Mouse (Mus musculus) hindbrain, embryonic 13.5 days (tissue): ENCODE data around the gene Asap3. TPM values are rescaled to one million over a fixed set of nuclear protein-coding genes. Genes with fewer than 3 reads are reported as not detected.
A peak's percentile ranks its signal among the peaks of the same experiment; 100 is the strongest.

Experiments used
- ATAC-seq: fragments of 200-750 bp; cut with Nextera tagmentation; 2 replicates; pipeline ENCODE4 v1.8.0; 2017; ENCODE audit warnings: moderate TSS enrichment; ENCODE audit not compliant: low FRiP score
- H3K27ac ChIP-seq: fragments of 300-500 bp; sonication (generic); 2 replicates; pipeline ENCODE4 v1.5.1; 2015; ENCODE audit warnings: inconsistent platforms, mild to moderate bottlenecking, moderate library complexity
- H3K27me3 ChIP-seq: fragments of 300-500 bp; sonication (generic); 2 replicates; pipeline ENCODE4 v1.6.1; 2015; ENCODE audit warnings: mild to moderate bottlenecking, inconsistent platforms
- H3K36me3 ChIP-seq: fragments of 300-500 bp; sonication (generic); 2 replicates; pipeline ENCODE4 v1.6.1; 2015; ENCODE audit warnings: mild to moderate bottlenecking, inconsistent platforms
- H3K4me1 ChIP-seq: fragments of 300-500 bp; sonication (generic); replicated peaks from 2 replicates; pipeline ENCODE4 v1.6.1; 2015; ENCODE audit warnings: inconsistent platforms
- H3K4me2 ChIP-seq: fragments of 300-500 bp; sonication (generic); 2 replicates; pipeline ENCODE4 v1.6.1; 2015; ENCODE audit warnings: inconsistent platforms, mild to moderate bottlenecking, moderate library complexity
- H3K4me3 ChIP-seq: fragments of 300-500 bp; sonication (generic); 2 replicates; pipeline ENCODE4 v1.5.1; 2015; ENCODE audit warnings: mild to moderate bottlenecking, inconsistent platforms
- H3K9ac ChIP-seq: fragments of 300-500 bp; sonication (generic); 2 replicates; pipeline ENCODE4 v1.6.1; 2015; ENCODE audit warnings: mild to moderate bottlenecking, inconsistent platforms
- H3K9me3 ChIP-seq: fragments of 300-500 bp; sonication (generic); 2 replicates; pipeline ENCODE4 v1.6.1; 2016; ENCODE audit warnings: inconsistent platforms
- WGBS: fragments of 180-500 bp; shearing (Covaris S2); methylation state at CpG from one replicate; pipeline ENCODE4 v1.1.7; 2015; 5-methylcytosine and 5-hydroxymethylcytosine counted together
- polyA plus RNA-seq: library from polyadenylated mRNA; unstranded; fragments of >200 nt; fragmentation: Nextera tagmentation; extraction: Ambion mirVana; gene quantifications from 2 replicates; pipeline ENCODE4 v1.2.1, GENCODE M21; 2015

The Asap3 gene
- polyA plus RNA-seq, 1 experiment from 2014 or later, result 5.8 TPM

- Histone ChIP-seq H3K4me3 (no peak overlapping the region), H3K4me2 (no peak overlapping the region), H3K9ac (no peak overlapping the region), H3K9me3 (no peaks in the 10 kb centered on the region), H3K4me1 (peaks cover 24% of the 10 kb centered on the region), H3K27me3 (peaks cover 12% of the 10 kb centered on the region; the same call in 1 of the 2 replicates), H3K36me3 (no peaks in the 10 kb centered on the region), H3K27ac (no peak overlapping the region)
- WGBS, result 82% methylated on average over 9 of the region's 9 CpGs
- ATAC-seq, result no peak
These were observed 4.8 kb downstream of the Asap3 start for GRCm38 (mm10) chr4:136210931-136211330.

GRCm38 (mm10) chr4:136213629-136214028 lies 7.5 kb downstream of the Asap3 start:
- ATAC-seq, result no peak
- 81% methylated on average over 7 of the region's 7 CpGs for WGBS
- H3K4me1 ChIP-seq, result peaks cover 22% of the 10 kb centered on the region
- no peak overlapping the region for H3K4me2 ChIP-seq
- H3K27me3 ChIP-seq, result peaks cover 3% of the 10 kb centered on the region; the same call in 1 of the 2 replicates
- H3K9ac ChIP-seq, result no peak overlapping the region
- H3K36me3 ChIP-seq, result no peaks in the 10 kb centered on the region
- no peaks in the 10 kb centered on the region for H3K9me3 ChIP-seq
- H3K27ac ChIP-seq, result peak overlapping the region; percentile 35; the same call in 1 of the 2 replicates
- no peak overlapping the region for H3K4me3 ChIP-seq

- no peak overlapping the region for H3K27ac ChIP-seq
- no peaks in the 10 kb centered on the region for H3K9me3 ChIP-seq
- peaks cover 31% of the 10 kb centered on the region for H3K4me1 ChIP-seq
- ATAC-seq, result no peak
- H3K4me3 ChIP-seq, result no peak overlapping the region
- H3K9ac ChIP-seq, result no peak overlapping the region
- H3K27me3 ChIP-seq, result peaks cover 6% of the 10 kb centered on the region
- WGBS, result 89% methylated on average over 8 of the region's 8 CpGs
- H3K36me3 ChIP-seq, result no peaks in the 10 kb centered on the region
- H3K4me2 ChIP-seq, result no peak overlapping the region
These were observed 8.7 kb downstream of the Asap3 start for GRCm38 (mm10) chr4:136214828-136215227.

- no peak for ATAC-seq
- H3K9ac ChIP-seq, result no peak overlapping the region
- H3K4me1 ChIP-seq, result peaks cover 38% of the 10 kb centered on the region
- WGBS, result 89% methylated on average over 8 of the region's 8 CpGs
- H3K9me3 ChIP-seq, result no peaks in the 10 kb centered on the region
- H3K4me2 ChIP-seq, result no peak overlapping the region
- H3K4me3 ChIP-seq, result no peak overlapping the region
- no peaks in the 10 kb centered on the region for H3K36me3 ChIP-seq
- H3K27ac ChIP-seq, result no peak overlapping the region
- peaks cover 13% of the 10 kb centered on the region for H3K27me3 ChIP-seq
These were observed 9.4 kb downstream of the Asap3 start for GRCm38 (mm10) chr4:136215576-136215975.

- H3K27ac ChIP-seq, result no peak overlapping the region
- H3K36me3 ChIP-seq, result no peaks in the 10 kb centered on the region
- H3K9ac ChIP-seq, result no peak overlapping the region; the same call in 1 of the 2 replicates
- no peak overlapping the region for H3K4me3 ChIP-seq
- peaks cover 13% of the 10 kb centered on the region for H3K27me3 ChIP-seq
- no peak overlapping the region for H3K4me2 ChIP-seq
- peaks cover 38% of the 10 kb centered on the region for H3K4me1 ChIP-seq
- ATAC-seq, result no peak
- WGBS, result 68% methylated on average over 10 of the region's 10 CpGs
- no peaks in the 10 kb centered on the region for H3K9me3 ChIP-seq
These were observed 10.9 kb downstream of the Asap3 start for GRCm38 (mm10) chr4:136217063-136217462.

GRCm38 (mm10) chr4:136218595-136219214 lies 12.5 kb downstream of the Asap3 start:
- H3K9ac ChIP-seq, result peak overlapping the region; percentile 36

GRCm38 (mm10) chr4:136220133-136220775 lies 14.1 kb downstream of the Asap3 start:
- no peaks in the 10 kb centered on the region for H3K36me3 ChIP-seq
- peaks cover 13% of the 10 kb centered on the region for H3K27me3 ChIP-seq
- no peak overlapping the region for H3K4me3 ChIP-seq
- no peak overlapping the region for H3K4me2 ChIP-seq
- ATAC-seq, result no peak
- H3K9me3 ChIP-seq, result no peaks in the 10 kb centered on the region
- H3K9ac ChIP-seq, result no peak overlapping the region; the same call in 1 of the 2 replicates
- H3K27ac ChIP-seq, result no peak overlapping the region
- peaks cover 48% of the 10 kb centered on the region for H3K4me1 ChIP-seq
- WGBS, result 12% methylated on average over 17 of the region's 17 CpGs

More at GRCm38 (mm10) chr4:136218595-136219214, 12.5 kb downstream of the Asap3 start:
- Histone ChIP-seq H3K36me3 (no peaks in the 10 kb centered on the region), H3K4me1 (peaks cover 38% of the 10 kb centered on the region), H3K27ac (peak overlapping the region; percentile 63), H3K27me3 (peaks cover 13% of the 10 kb centered on the region), H3K9me3 (no peaks in the 10 kb centered on the region), H3K4me2 (peak overlapping the region; percentile 36), H3K4me3 (no peak overlapping the region)
- 8% methylated on average over 18 of the region's 18 CpGs for WGBS
- ATAC-seq, result 0 out of 2 replicates have a peak, but pooled peaks have one; percentile 59

GRCm38 (mm10) chr4:136223549-136224239 lies 17.5 kb downstream of the Asap3 start:
- Histone ChIP-seq H3K4me3 (no peak overlapping the region), H3K4me1 (peaks cover 33% of the 10 kb centered on the region), H3K27me3 (peaks cover 13% of the 10 kb centered on the region), H3K27ac (peak overlapping the region; percentile 83), H3K9me3 (no peaks in the 10 kb centered on the region), H3K36me3 (no peaks in the 10 kb centered on the region), H3K4me2 (0 out of 2 replicates have a peak overlapping the region, but pooled peaks have one; percentile 2), H3K9ac (0 out of 2 replicates have a peak overlapping the region, but pooled peaks have one; percentile 15)
- peak; percentile 90 for ATAC-seq
- WGBS, result 48% methylated on average over 13 of the region's 13 CpGs

GRCm38 (mm10) chr4:136224240-136224559 lies 18.0 kb downstream of the Asap3 start:
- Histone ChIP-seq H3K4me2 (no peak overlapping the region), H3K27me3 (peaks cover 11% of the 10 kb centered on the region), H3K4me3 (no peak overlapping the region), H3K4me1 (peaks cover 28% of the 10 kb centered on the region), H3K9me3 (no peaks in the 10 kb centered on the region), H3K27ac (peak overlapping the region; percentile 83), H3K36me3 (no peaks in the 10 kb centered on the region), H3K9ac (peak overlapping the region; percentile 29; the same call in 1 of the 2 replicates)
- WGBS, result 37% methylated on average over 5 of the region's 5 CpGs
- ATAC-seq, result no peak; the same call in 1 of the 2 replicates

- Histone ChIP-seq H3K9me3 (no peaks in the 10 kb centered on the region), H3K27me3 (peaks cover 7% of the 10 kb centered on the region), H3K4me3 (no peak overlapping the region), H3K27ac (peak overlapping the region; percentile 83), H3K36me3 (no peaks in the 10 kb centered on the region), H3K4me2 (no peak overlapping the region), H3K9ac (peak overlapping the region; percentile 29; the same call in 1 of the 2 replicates), H3K4me1 (peaks cover 23% of the 10 kb centered on the region)
- no peak for ATAC-seq
- WGBS, result 84% methylated on average over 23 of the region's 23 CpGs
These were observed 18.7 kb downstream of the Asap3 start for GRCm38 (mm10) chr4:136224677-136225460.

- ATAC-seq, result no peak
- H3K9ac ChIP-seq, result no peak overlapping the region
- peaks cover 17% of the 10 kb centered on the region for H3K4me1 ChIP-seq
- WGBS, result 87% methylated on average over 7 of the region's 7 CpGs
- H3K27me3 ChIP-seq, result no peaks in the 10 kb centered on the region
- no peak overlapping the region for H3K4me3 ChIP-seq
- H3K9me3 ChIP-seq, result no peaks in the 10 kb centered on the region
- no peak overlapping the region for H3K4me2 ChIP-seq
- no peaks in the 10 kb centered on the region for H3K36me3 ChIP-seq
- no peak overlapping the region for H3K27ac ChIP-seq
These were observed 21.2 kb downstream of the Asap3 start for GRCm38 (mm10) chr4:136227408-136227807.

- Histone ChIP-seq H3K9me3 (no peaks in the 10 kb centered on the region), H3K9ac (no peak overlapping the region; the same call in 1 of the 2 replicates), H3K4me1 (peaks cover 11% of the 10 kb centered on the region), H3K4me3 (no peak overlapping the region), H3K4me2 (no peak overlapping the region), H3K36me3 (no peaks in the 10 kb centered on the region), H3K27ac (no peak overlapping the region), H3K27me3 (no peaks in the 10 kb centered on the region)
- WGBS, result 83% methylated on average over 5 of the region's 5 CpGs
- no peak for ATAC-seq
These were observed 22.5 kb downstream of the Asap3 start for GRCm38 (mm10) chr4:136228640-136229039.
